Mouse (Mus musculus): ENCODE results near the gene Tulp4. TPM values are rescaled to one million over a fixed set of nuclear protein-coding genes. Genes with fewer than 3 reads are reported as not detected.
"Not testable (repeated sequence)": the region's sequence is repeated elsewhere in the genome, so short reads cannot be mapped to it uniquely, and the experiment has no call there.

Gene Tulp4
- total RNA-seq, 2 experiments from 2014 or later: 355 to 366 TPM

- DNase-seq (ENCODE audit: low spot score in 2 of 2): no peak
Measured at GRCm38 (mm10) chr17:6186651-6187050, 80.4 kb downstream of the Tulp4 start.

- no peak for DNase-seq (ENCODE audit: low spot score in 2 of 2)
Measured at GRCm38 (mm10) chr17:6187183-6187582, 80.9 kb downstream of the Tulp4 start.

DNA sequence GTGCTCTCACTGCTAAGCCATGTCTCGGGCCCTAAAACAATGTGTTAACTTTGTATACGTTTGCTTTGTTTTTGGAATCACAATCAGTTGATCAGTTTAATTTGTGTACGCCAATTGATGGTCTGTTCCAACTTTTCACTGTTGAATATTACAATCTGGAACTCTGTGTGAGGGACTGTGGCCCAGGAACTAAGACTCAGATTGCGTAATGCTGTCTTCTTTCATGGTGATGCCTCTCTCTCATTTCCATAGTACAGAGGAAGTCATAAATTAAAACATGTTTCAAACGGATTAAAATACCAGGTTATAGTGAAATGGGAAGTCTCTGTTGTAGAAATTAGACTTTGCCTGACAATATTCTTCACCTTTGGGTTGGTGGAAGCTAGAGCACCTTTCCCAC, 83.0 kb downstream of the Tulp4 start:
- DNase-seq (ENCODE audit: low spot score in 2 of 2): no peak

GRCm38 (mm10) chr17:6192275-6192674, 86.0 kb downstream of the Tulp4 start:
- DNase-seq (ENCODE audit: low spot score in 2 of 2): no peak

GRCm38 (mm10) chr17:6195390-6195789, 89.2 kb downstream of the Tulp4 start:
- no peak for DNase-seq (ENCODE audit: low spot score in 2 of 2)

GRCm38 (mm10) chr17:6197491-6197890, 91.3 kb downstream of the Tulp4 start:
- no peak for DNase-seq (ENCODE audit: low spot score in 2 of 2)

- DNase-seq (ENCODE audit: low spot score in 2 of 2): no peak
Measured at GRCm38 (mm10) chr17:6198670-6199069, 92.4 kb downstream of the Tulp4 start.

DNA sequence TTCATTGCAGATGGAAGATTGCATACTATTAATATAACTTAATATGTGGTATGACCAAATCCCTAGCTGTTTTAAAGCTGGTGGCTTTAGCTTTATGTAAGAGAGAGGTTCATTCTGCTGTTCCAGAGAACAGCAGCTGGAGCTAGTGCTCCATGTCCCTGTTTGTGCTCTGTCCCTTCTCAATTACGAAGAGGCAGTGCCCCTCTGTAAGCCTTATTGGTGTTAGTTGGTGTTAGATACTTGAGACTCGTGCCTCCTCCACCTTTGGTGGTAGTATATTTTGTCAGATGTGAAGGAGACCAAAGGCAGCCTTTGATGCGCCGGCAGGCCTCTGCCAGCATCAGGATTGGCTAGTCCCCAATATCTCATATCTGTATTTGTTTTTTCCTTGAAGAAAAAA, 92.9 kb downstream of the Tulp4 start:
- no peak for DNase-seq (ENCODE audit: low spot score in 2 of 2)

DNA sequence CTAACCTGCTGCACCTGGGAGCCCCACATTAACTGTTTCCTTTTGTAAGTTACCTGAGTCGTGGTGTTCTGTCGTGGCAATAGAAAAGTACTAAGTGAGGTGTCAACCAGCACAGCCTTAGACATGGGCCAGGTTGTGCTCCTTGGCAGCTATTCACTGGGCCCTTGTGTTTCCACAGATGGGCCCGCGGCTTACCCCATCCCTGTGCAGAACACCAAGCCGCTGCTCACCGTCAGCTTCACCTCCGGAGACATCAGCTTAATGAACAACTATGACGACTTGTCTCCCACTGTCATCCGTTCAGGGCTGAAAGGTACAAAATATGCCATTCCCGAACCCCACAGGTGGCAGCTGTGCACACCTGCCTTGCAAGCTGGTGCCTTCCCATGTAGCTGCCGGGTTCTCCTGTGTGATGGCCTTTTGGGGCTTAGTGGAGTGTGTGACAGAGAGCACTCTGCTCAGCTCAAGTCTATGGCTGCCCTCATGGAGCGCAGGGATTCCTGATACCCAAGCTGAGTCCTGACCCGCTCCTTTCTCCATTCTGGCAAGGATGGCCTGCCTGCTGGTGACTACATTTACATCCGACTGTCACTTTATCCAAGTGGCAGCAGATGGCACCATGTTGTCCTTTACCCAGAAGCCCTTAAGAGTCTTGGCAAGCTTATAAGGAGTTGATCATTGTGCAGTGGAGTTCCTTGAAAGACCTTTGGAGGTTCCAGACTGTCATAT, 95.4 kb downstream of the Tulp4 start:
- no peak for DNase-seq (ENCODE audit: low spot score in 2 of 2)

- peak; percentile 67 to 68 for DNase-seq (ENCODE audit: low spot score in 2 of 2)
Measured at GRCm38 (mm10) chr17:6202389-6203110, 96.3 kb downstream of the Tulp4 start.

DNA sequence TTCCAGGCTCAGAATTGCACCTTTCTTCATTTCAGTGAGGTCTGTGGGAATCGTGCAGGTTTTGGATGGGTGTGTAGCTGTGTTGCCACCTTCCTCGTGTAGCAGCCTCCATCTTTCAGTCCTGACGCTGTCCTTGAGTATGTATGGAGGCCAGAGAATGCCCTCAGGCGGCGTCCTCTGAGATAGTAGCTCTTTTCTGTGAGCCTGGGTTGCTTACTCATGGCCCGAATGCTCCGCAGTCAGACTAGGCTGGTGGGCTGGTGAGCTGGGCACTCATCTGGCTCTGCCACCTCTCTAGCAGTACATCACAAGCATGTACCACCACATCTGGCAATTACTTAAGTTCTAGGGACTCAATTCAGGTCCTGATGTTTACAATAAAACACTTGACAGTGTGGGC, 96.9 kb downstream of the Tulp4 start:
- no peak for DNase-seq (ENCODE audit: low spot score in 2 of 2)

DNA sequence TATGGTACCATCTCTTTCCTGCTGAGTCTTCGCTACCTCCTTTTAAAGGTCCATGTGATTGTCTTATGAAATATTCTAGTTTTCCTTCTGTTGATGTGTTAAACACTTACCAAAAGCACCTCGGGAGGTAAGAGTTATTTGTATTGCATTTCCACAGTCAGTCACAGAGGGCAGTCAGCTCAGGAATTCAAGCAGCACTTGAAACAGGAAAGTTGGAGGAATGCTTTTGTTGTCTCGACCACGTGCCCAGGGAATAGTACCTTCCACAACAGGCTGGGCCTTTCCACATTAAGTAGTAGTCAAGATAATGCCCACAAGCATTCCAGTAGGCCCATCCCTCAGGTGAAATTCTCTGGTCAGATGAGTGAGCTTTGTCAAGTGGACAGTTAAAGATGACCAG, 97.6 kb downstream of the Tulp4 start:
- DNase-seq (ENCODE audit: low spot score in 2 of 2): no peak

DNA sequence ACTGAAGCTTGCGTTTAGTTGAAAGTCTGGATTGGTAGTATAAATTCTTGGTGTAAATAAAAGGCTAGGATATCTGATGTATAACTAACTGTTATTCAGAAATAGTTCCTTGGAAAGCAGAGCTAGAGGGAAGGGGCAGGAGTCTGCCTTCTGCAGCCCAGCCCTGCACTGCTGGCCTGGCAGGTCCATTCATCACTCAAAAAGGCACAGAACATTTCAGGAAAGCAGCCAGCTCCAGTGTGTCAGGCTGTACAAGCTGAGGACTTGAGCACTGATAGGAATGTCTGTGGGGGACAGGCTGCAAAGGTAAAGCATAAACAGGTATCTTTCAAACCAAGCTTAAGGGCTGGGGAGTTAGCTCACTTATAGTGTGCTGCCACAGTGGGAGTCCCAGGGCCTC, 105.5 kb downstream of the Tulp4 start:
- no peak for DNase-seq (ENCODE audit: low spot score in 2 of 2)

- no peak for DNase-seq (ENCODE audit: low spot score in 2 of 2)
Measured at GRCm38 (mm10) chr17:6215640-6216039, 109.4 kb downstream of the Tulp4 start.

- DNase-seq (ENCODE audit: low spot score in 2 of 2): no peak
Measured at GRCm38 (mm10) chr17:6216514-6216913, 110.3 kb downstream of the Tulp4 start.

DNA sequence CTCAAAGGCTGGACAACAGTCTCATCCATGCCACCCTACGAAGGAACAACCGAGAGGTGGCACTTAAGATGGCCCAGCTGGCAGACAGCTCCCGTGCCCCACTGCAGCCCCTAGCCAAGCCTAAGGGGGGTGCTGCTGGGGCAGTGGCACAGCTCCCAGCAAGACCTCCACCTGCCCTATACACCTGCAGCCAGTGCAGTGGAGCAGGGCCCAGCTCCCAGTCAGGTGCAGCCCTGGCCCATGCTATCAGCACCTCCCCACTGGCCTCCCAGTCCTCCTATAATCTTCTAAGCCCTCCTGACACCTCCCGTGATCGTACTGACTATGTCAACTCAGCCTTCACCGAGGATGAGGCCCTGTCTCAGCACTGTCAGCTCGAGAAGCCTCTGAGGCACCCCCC, 126.4 kb downstream of the Tulp4 start:
- DNase-seq (ENCODE audit: low spot score in 2 of 2): not testable (repeated sequence)

DNA sequence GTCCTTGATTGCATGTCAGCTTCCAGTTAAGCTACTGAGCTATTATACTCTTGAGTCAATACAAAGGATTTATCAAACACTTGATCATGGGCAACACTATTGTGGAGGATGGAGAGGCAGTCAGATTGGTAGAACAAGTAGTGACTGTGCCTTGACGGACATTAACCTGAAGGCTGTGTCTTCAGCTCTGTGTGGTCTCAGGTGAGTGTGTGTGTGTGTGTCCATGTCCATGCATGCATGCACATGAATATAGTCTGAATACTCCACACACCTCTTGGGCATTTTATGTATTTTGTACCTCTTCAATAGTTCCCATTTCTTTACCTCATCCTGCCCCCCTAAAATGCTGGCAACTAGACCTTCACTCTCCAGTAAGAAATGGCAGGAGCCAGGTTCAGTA, 145.1 kb downstream of the Tulp4 start:
- not testable (repeated sequence) for DNase-seq (ENCODE audit: low spot score in 2 of 2)

- DNase-seq (ENCODE audit: low spot score in 2 of 2): not testable (repeated sequence)
Measured at GRCm38 (mm10) chr17:6256400-6257069, 150.3 kb downstream of the Tulp4 start, which contains the start of gene Tmem181a. TSS of gene Tmem181a (plus strand) at chr17:6256860.

DNA sequence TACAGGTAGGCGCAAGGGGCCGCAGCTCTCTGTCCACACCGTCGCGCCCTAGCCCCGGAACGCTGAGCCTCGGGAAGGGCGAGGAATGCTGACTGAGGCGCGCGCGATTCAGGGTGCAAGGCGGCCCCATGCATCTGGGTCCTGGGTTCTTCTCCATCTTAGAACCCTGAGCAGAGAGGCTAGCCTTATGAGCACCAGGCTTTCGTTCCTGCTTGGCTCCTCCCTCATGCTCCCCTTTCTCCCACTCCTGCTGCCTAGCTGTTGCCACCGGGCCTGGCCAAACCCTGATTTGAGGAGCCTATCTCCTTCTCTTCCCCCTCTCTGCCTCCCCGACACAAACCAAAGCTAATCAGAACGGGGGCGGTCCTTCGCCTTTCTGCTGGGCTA, 150.8 kb downstream of the Tulp4 start:
- DNase-seq (ENCODE audit: low spot score in 2 of 2): peak; percentile 63 to 83

DNA sequence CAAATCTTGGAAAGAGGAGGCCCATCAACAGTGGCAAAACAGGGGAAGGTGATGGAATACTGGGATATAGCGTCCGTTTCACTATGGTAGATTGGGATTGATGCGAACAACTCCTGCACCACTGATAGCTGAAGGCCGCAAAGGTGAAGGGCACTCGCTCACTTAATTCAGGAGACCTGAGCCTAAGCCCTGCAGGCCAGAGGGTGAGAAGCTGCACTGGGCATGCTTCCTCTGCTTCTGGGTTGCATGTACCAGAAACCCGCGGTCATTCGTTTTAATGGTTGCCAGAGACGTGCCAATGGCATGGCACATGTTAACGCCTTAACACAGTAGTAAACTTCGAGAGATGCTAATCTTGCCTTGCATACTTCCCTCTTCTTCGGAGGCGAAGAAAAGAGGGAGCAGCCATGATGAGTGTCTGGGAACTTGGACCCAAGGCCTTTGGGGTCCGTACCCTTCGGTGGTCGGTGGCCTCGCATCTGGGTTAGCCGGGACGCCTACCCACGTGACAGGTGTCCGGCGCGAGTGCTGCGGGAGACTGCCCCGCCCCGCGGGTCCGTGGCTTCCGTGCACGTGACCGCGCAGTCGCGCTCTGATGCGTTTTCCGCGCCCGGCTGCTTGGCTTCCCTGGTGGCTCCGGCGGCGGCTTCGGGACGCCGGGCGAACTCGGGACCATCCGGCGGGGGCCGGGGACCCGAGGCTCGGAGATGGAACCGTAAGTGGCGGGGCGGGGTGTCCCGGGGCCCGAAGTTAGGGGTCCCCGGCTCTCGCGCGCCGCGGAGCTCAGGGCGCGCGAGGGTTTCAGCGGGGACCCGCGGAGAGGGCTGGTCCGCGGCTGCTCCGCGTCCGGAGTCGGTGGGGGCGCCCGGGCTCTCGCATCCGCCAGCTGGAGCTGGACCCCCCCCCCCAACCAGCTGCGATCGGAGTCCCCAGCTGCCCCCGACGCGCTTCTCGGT, 163.9 kb downstream of the Tulp4 start:
- DNase-seq (ENCODE audit: low spot score in 2 of 2): not testable (repeated sequence)

DNA sequence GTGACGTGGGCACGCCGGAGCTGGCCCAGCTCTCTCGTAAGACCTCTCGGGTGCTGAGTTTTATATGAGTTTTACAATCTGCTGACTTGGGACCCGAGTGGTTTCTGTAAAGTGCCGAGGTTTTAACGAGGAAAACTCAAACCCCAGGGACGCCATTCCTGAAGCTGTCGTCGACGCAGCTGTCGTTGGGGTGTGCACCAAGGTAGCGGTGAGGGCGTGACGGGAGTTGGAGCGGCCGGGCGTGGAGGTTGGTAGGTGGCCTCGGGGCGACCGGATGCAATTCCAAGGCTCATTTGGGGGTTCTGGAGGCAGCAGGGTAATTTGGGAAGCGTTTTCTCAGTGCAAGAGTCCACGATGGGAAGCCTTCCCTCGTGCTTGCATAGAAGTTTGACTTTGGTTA, 164.6 kb downstream of the Tulp4 start:
- DNase-seq (ENCODE audit: low spot score in 2 of 2): not testable (repeated sequence)

Data from left cerebral cortex, adult 18-20 months (tissue).